Mouse (Mus musculus) embryonic fibroblast, embryonic 13.5 days (primary cell): ENCODE data around the gene Sept9.

Source experiments
- CTCF ChIP-seq: IDR thresholded peaks from 2 replicates; pipeline ENCODE4 v1.5.1; 2011; ENCODE audit warnings: mild to moderate bottlenecking, control low read depth, low read length, moderate library complexity, borderline replicate concordance; ENCODE audit not compliant: insufficient read depth
- POLR2A ChIP-seq: IDR thresholded peaks from 2 replicates; pipeline ENCODE4 v1.6.1; 2011; ENCODE audit warnings: low read depth, mild to moderate bottlenecking, control low read depth, low read length, moderate library complexity

DNA sequence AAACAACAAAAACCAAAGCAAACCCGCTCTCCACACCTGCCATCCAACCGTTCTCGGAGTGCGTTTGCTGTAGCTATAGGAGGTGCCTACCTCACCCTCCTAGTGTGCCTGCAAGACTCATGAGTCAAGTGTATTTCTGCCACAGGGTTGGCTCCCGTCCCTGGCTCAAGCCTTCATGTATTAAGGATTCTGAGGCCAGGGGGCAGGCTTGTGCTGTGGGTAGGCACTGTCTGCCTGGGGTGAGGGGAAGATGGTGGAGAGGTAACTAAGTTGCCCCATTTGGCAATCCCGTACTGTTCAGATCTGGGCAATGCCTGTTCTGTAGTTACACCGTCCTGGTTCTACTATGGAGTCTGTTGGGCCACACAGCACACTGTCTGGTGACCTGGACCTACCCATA is 114.6 kb downstream of the Sept9 start:
- TF ChIP-seq POLR2A (no peak), CTCF (no peak)
